Mouse (Mus musculus): ENCODE measurements around the gene Rasl11a. TPM values are rescaled to one million over a fixed set of nuclear protein-coding genes. Genes with fewer than 3 reads are reported as not detected.

Rasl11a gene
- total and polyA plus RNA-seq, 3 experiments: 0.25 to 0.42 TPM; not detected in 1

DNA sequence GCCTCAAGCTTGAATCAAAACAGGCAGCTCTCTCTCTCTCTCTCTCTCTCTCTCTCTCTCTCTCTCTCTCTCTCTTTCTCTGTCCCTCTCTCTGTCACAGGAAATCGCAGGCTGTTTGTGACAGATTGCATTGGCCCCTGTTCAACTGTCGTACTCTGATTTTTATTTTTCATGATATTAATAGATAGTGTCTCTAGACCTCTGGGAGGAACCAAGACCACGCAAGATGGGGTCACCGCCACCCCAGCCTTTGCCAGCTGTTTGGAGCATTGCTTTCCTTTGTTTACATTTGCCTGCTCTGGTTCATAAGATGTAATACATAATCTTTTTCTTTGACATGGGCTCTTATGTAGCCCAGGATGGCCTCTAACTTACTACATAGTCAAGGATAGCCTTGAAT, 2.9 kb upstream of the Rasl11a start:
- TF ChIP-seq RAD21 (IDR thresholded peaks at IDR 0.05; ENCODE audit: low read depth, low read length): no peak
- no peak for TF ChIP-seq EP300 (IDR thresholded peaks at IDR 0.05; ENCODE audit: low read length)
- TF ChIP-seq MEF2A (IDR thresholded peaks at IDR 0.05; ENCODE audit: borderline replicate concordance, low read depth, low read length): no peak
- TF ChIP-seq MAZ (IDR thresholded peaks at IDR 0.05; ENCODE audit: low read depth, low read length): no peak
- TF ChIP-seq UBTF (IDR thresholded peaks at IDR 0.05; ENCODE audit: low read depth, low read length): no peak
- TF ChIP-seq ZKSCAN1 (IDR thresholded peaks at IDR 0.05; ENCODE audit: borderline replicate concordance, low read depth, low read length): no peak
- no peak for TF ChIP-seq CHD2 (IDR thresholded peaks at IDR 0.05; ENCODE audit: low read length)
- no peak for TF ChIP-seq POLR2AphosphoS2 (IDR thresholded peaks at IDR 0.05; ENCODE audit: low read depth, low read length)
- TF ChIP-seq HCFC1 (IDR thresholded peaks at IDR 0.05; ENCODE audit: low read depth, low read length): no peak
- no peak for TF ChIP-seq IRF4 (IDR thresholded peaks at IDR 0.05; ENCODE audit: low read depth, low read length)
- TF ChIP-seq TBP (conservative IDR thresholded peaks at IDR 0.05; ENCODE audit: low read depth, low read length): no peak
- TF ChIP-seq BHLHE40 (IDR thresholded peaks at IDR 0.05; ENCODE audit: low read depth, low read length): no peak
- no peak for DNase-seq (ENCODE audit: extremely low read depth)
- H3K4me1 ChIP-seq (ENCODE audit: control insufficient read depth in 1 of 2, insufficient read depth in 2 of 2): no peaks in the 10 kb centered on the region; a peak in 1 of 4 replicates
- H3K27ac ChIP-seq (ENCODE audit: insufficient read depth, low read depth): no peak overlapping the region
- no peak overlapping the region for H3K4me3 ChIP-seq (replicated peaks in 1 of 3; ENCODE audit: low read depth in 2 of 3, low read length in 2 of 3, poor library complexity in 1 of 3)
- H3K36me3 ChIP-seq (replicated peaks in 1 of 2; ENCODE audit: control insufficient read depth in 1 of 2, insufficient read depth in 1 of 2, low read length in 1 of 2): peaks cover 16 to 30% of the 10 kb centered on the region in 2 experiments
- in situ Hi-C loops (cut with MboI; ENCODE audit: low pct_ligation_motif_present, low pct_unique_long_range_greater_than_20kb, low sequenced_read_pairs): no loop called here
- no peaks in the 10 kb centered on the region for H3K27me3 ChIP-seq (replicated peaks)
- H3K9ac ChIP-seq (ENCODE audit: insufficient read depth, low read depth): no peak overlapping the region
- no peak overlapping the region for H3K4me2 ChIP-seq (ENCODE audit: insufficient read depth, low read depth, poor library complexity, severe bottlenecking)
- H3K79me2 ChIP-seq (replicated peaks; ENCODE audit: control insufficient read depth, extremely low read depth, insufficient read depth, poor library complexity, severe bottlenecking): no peaks in the 10 kb centered on the region; the same call in none of the 2 replicates
- H3K9me3 ChIP-seq (replicated peaks; ENCODE audit: low read length): peaks cover 2% of the 10 kb centered on the region
- dilution Hi-C loops (cut with MboI; ENCODE audit: extremely low pct_ligation_motif_present, extremely low pct_unique_long_range_greater_than_20kb, low sequenced_read_pairs): no loop called here

- Histone ChIP-seq H3K4me1 (ENCODE audit: control insufficient read depth in 1 of 2, insufficient read depth in 2 of 2) (no peaks in the 10 kb centered on the region), H3K27me3 (replicated peaks) (no peaks in the 10 kb centered on the region), H3K79me2 (replicated peaks; ENCODE audit: control insufficient read depth, extremely low read depth, insufficient read depth, poor library complexity, severe bottlenecking) (no peaks in the 10 kb centered on the region), H3K4me3 (replicated peaks in 1 of 3; ENCODE audit: low read depth in 2 of 3, low read length in 2 of 3, poor library complexity in 1 of 3) (no peak overlapping the region), H3K9me3 (replicated peaks; ENCODE audit: low read length) (peaks cover 2% of the 10 kb centered on the region), H3K9ac (ENCODE audit: insufficient read depth, low read depth) (no peak overlapping the region), H3K27ac (ENCODE audit: insufficient read depth, low read depth) (no peak overlapping the region), H3K36me3 (replicated peaks in 1 of 2; ENCODE audit: control insufficient read depth in 1 of 2, insufficient read depth in 1 of 2, low read length in 1 of 2) (peaks cover 0 to 8% of the 10 kb centered on the region in 2 experiments), H3K4me2 (ENCODE audit: insufficient read depth, low read depth, poor library complexity, severe bottlenecking) (no peak overlapping the region)
- TF ChIP-seq JUN (IDR thresholded peaks at IDR 0.05; ENCODE audit: insufficient read depth, low read depth, low read length): no peak
- TF ChIP-seq MEF2A (IDR thresholded peaks at IDR 0.05; ENCODE audit: borderline replicate concordance, low read depth, low read length): no peak
- peak; percentile 28 for TF ChIP-seq RAD21 (IDR thresholded peaks at IDR 0.05; ENCODE audit: low read depth, low read length)
- TF ChIP-seq MAX (IDR thresholded peaks at IDR 0.05; ENCODE audit: low read length): no peak
- 0 out of 2 replicates have a peak, but pooled peaks have one; percentile 8 for TF ChIP-seq SMC3 (IDR thresholded peaks at IDR 0.05; ENCODE audit: low read depth, low read length)
- no peak for TF ChIP-seq ELF1 (IDR thresholded peaks at IDR 0.05; ENCODE audit: low read depth, low read length)
- TF ChIP-seq ZC3H11A (IDR thresholded peaks at IDR 0.05; ENCODE audit: low read depth, low read length): no peak
- TF ChIP-seq USF1 (IDR thresholded peaks at IDR 0.05; ENCODE audit: low read depth, low read length): no peak
- peak; percentile 14 to 45; a peak in 2 of 4 replicates for TF ChIP-seq CTCF (conservative IDR thresholded peaks at IDR 0.05 in 1 of 2, IDR thresholded peaks at IDR 0.05 in 1 of 2; ENCODE audit: low read depth in 2 of 2, low read length in 2 of 2)
- no peak for TF ChIP-seq USF2 (conservative IDR thresholded peaks at IDR 0.05; ENCODE audit: low read depth, low read length)
- no peak for TF ChIP-seq MYC (IDR thresholded peaks at IDR 0.05; ENCODE audit: low read depth, low read length)
- no peak for TF ChIP-seq SIN3A (IDR thresholded peaks at IDR 0.05; ENCODE audit: low read length)
- TF ChIP-seq JUND (conservative IDR thresholded peaks at IDR 0.05; ENCODE audit: low read depth, low read length): no peak
- no peak for TF ChIP-seq GABPA (IDR thresholded peaks at IDR 0.05; ENCODE audit: insufficient replicate concordance, low read depth, low read length)
- TF ChIP-seq TBP (conservative IDR thresholded peaks at IDR 0.05; ENCODE audit: low read depth, low read length): 0 out of 2 replicates have a peak, but pooled peaks have one; percentile 34
- TF ChIP-seq KAT2A (IDR thresholded peaks at IDR 0.05; ENCODE audit: insufficient replicate concordance, low read length): no peak
- no peak for TF ChIP-seq ZMIZ1 (IDR thresholded peaks at IDR 0.05; ENCODE audit: low read depth, low read length)
- TF ChIP-seq CHD2 (IDR thresholded peaks at IDR 0.05; ENCODE audit: low read length): no peak
- DNase-seq (ENCODE audit: extremely low read depth): no peak
- dilution Hi-C loops (cut with MboI; ENCODE audit: extremely low pct_ligation_motif_present, extremely low pct_unique_long_range_greater_than_20kb, low sequenced_read_pairs): no loop called here
- in situ Hi-C loops (cut with MboI; ENCODE audit: low pct_ligation_motif_present, low pct_unique_long_range_greater_than_20kb, low sequenced_read_pairs): no loop called here
Measured at GRCm38 (mm10) chr5:146844301-146844941, 450 bp upstream of the Rasl11a start.

Data from CH12.LX (cell line).